Mouse (Mus musculus): ENCODE data around the gene Brcc3. TPM values are rescaled to one million over a fixed set of nuclear protein-coding genes. Genes with fewer than 3 reads are reported as not detected.
"Not testable (repeated sequence)": the region's sequence is repeated elsewhere in the genome, so short reads cannot be mapped to it uniquely, and the experiment has no call there.

The Brcc3 gene
- polyA plus RNA-seq, 1 experiment from 2014 or later = 75.5 TPM

- Histone ChIP-seq H3K27ac (peak overlapping the region; percentile 54; the same call in 1 of the 2 replicates), H3K9ac (peak overlapping the region; percentile 60; the same call in 1 of the 2 replicates), H3K4me2 (peak overlapping the region; percentile 49), H3K4me3 (peak overlapping the region; percentile 39)
- H3K9me3 ChIP-seq (replicated peaks); H3K27me3 ChIP-seq; H3K4me1 ChIP-seq; H3K36me3 ChIP-seq (ENCODE audit: poor library complexity, severe bottlenecking): not testable (repeated sequence)
- ATAC-seq = peak; percentile 97
- 20% methylated on average over 37 of the region's 37 CpGs for WGBS
Measured at GRCm38 (mm10) chrX:75475182-75475644, 58.8 kb downstream of the Brcc3 start.

GRCm38 (mm10) chrX:75489886-75490285, 73.5 kb downstream of the Brcc3 start:
- Histone ChIP-seq H3K27me3 (no peaks in the 10 kb centered on the region), H3K4me3 (no peak overlapping the region), H3K36me3 (ENCODE audit: poor library complexity, severe bottlenecking) (no peaks in the 10 kb centered on the region), H3K9me3 (replicated peaks) (no peaks in the 10 kb centered on the region), H3K4me1 (no peaks in the 10 kb centered on the region), H3K27ac (no peak overlapping the region), H3K4me2 (no peak overlapping the region), H3K9ac (no peak overlapping the region)
- 83% methylated on average over 1 of the region's 1 CpGs for WGBS
- ATAC-seq = no peak

Other genes with a start within 250 kb of the Brcc3 start
- gene Fundc2, start 34.2 kb upstream of the Brcc3 start, polyA plus RNA-seq (2015; fragmentation: Nextera tagmentation; extraction: Ambion mirVana) = 31.4 and 37.8 TPM in 2 replicates
- gene F8, start 34.0 kb upstream of the Brcc3 start, polyA plus RNA-seq (2015; fragmentation: Nextera tagmentation; extraction: Ambion mirVana) = 1.1 and 1.5 TPM in 2 replicates
- gene Cmc4, start within 50 bp of the Brcc3 start, polyA plus RNA-seq (2015; fragmentation: Nextera tagmentation; extraction: Ambion mirVana) = 26.1 and 26.2 TPM in 2 replicates
- 10.1 and 11.0 TPM in 2 replicates for gene Mtcp1, start within 50 bp of the Brcc3 start, polyA plus RNA-seq (2015; fragmentation: Nextera tagmentation; extraction: Ambion mirVana)
- gene Vbp1, start 97.7 kb downstream of the Brcc3 start, polyA plus RNA-seq (2015; fragmentation: Nextera tagmentation; extraction: Ambion mirVana) = 323 and 332 TPM in 2 replicates
- gene Rab39b, start 161.6 kb downstream of the Brcc3 start, polyA plus RNA-seq (2015; fragmentation: Nextera tagmentation; extraction: Ambion mirVana) = 20.2 and 23.5 TPM in 2 replicates